Mouse (Mus musculus): ENCODE data around the gene Edn2. TPM values are rescaled to one million over a fixed set of nuclear protein-coding genes. Genes with fewer than 3 reads are reported as not detected.

Edn2 gene
- polyA plus RNA-seq, 1 experiment from 2014 or later: 0.46 TPM

GRCm38 (mm10) chr4:120141810-120142209 lies 19.2 kb upstream of the Edn2 start:
- 43% methylated on average over 1 of the region's 1 CpGs for WGBS
- H3K27ac ChIP-seq: 0 out of 2 replicates have a peak overlapping the region, but pooled peaks have one; percentile 22
- DNase-seq (ENCODE audit: low spot score): no peak
- no peaks in the 10 kb centered on the region for H3K36me3 ChIP-seq
- no peaks in the 10 kb centered on the region for H3K9me3 ChIP-seq
- no peak overlapping the region for H3K4me3 ChIP-seq
- H3K4me1 ChIP-seq: peaks cover 27% of the 10 kb centered on the region
- no peaks in the 10 kb centered on the region for H3K27me3 ChIP-seq (ENCODE audit: insufficient read depth, poor library complexity, severe bottlenecking)

- Histone ChIP-seq H3K27me3 (ENCODE audit: insufficient read depth, poor library complexity, severe bottlenecking) (peaks cover 5% of the 10 kb centered on the region), H3K9me3 (no peaks in the 10 kb centered on the region), H3K4me1 (peaks cover 29% of the 10 kb centered on the region), H3K36me3 (no peaks in the 10 kb centered on the region), H3K4me3 (no peak overlapping the region), H3K27ac (no peak overlapping the region)
- no peak for DNase-seq (ENCODE audit: low spot score)
- WGBS: 79% methylated on average over 9 of the region's 9 CpGs
These were observed 18.1 kb upstream of the Edn2 start for GRCm38 (mm10) chr4:120142905-120143304.

- Histone ChIP-seq H3K4me1 (peaks cover 43% of the 10 kb centered on the region), H3K9me3 (no peaks in the 10 kb centered on the region), H3K27me3 (ENCODE audit: insufficient read depth, poor library complexity, severe bottlenecking) (peaks cover 18% of the 10 kb centered on the region), H3K36me3 (no peaks in the 10 kb centered on the region), H3K27ac (no peak overlapping the region; the same call in 1 of the 2 replicates), H3K4me3 (no peak overlapping the region)
- no peak for DNase-seq (ENCODE audit: low spot score)
- WGBS: 73% methylated on average over 5 of the region's 5 CpGs
These were observed 16.7 kb upstream of the Edn2 start for GRCm38 (mm10) chr4:120144343-120144742.

- WGBS: 62% methylated on average over 8 of the region's 8 CpGs
- Histone ChIP-seq H3K4me1 (peaks cover 52% of the 10 kb centered on the region), H3K27me3 (ENCODE audit: insufficient read depth, poor library complexity, severe bottlenecking) (peaks cover 26% of the 10 kb centered on the region), H3K9me3 (no peaks in the 10 kb centered on the region), H3K36me3 (no peaks in the 10 kb centered on the region), H3K4me3 (no peak overlapping the region), H3K27ac (no peak overlapping the region)
- no peak for DNase-seq (ENCODE audit: low spot score)
These were observed 15.1 kb upstream of the Edn2 start for GRCm38 (mm10) chr4:120145931-120146330.

GRCm38 (mm10) chr4:120148291-120149141 lies 12.5 kb upstream of the Edn2 start:
- Histone ChIP-seq H3K4me3 (peak overlapping the region; percentile 46), H3K36me3 (no peaks in the 10 kb centered on the region), H3K4me1 (peaks cover 39% of the 10 kb centered on the region), H3K27me3 (ENCODE audit: insufficient read depth, poor library complexity, severe bottlenecking) (peaks cover 26% of the 10 kb centered on the region), H3K27ac (peak overlapping the region; percentile 85), H3K9me3 (no peaks in the 10 kb centered on the region)
- 4% methylated on average over 45 of the region's 45 CpGs for WGBS
- peak; percentile 96 for DNase-seq (ENCODE audit: low spot score)

- H3K4me1 ChIP-seq: peaks cover 39% of the 10 kb centered on the region
- H3K9me3 ChIP-seq: no peaks in the 10 kb centered on the region
- H3K4me3 ChIP-seq: peak overlapping the region; percentile 46; the same call in 1 of the 2 replicates
- H3K27ac ChIP-seq: peak overlapping the region; percentile 85
- 26% methylated on average over 3 of the region's 3 CpGs for WGBS
- DNase-seq (ENCODE audit: low spot score): no peak
- peaks cover 26% of the 10 kb centered on the region for H3K27me3 ChIP-seq (ENCODE audit: insufficient read depth, poor library complexity, severe bottlenecking)
- H3K36me3 ChIP-seq: no peaks in the 10 kb centered on the region
These were observed 11.9 kb upstream of the Edn2 start for GRCm38 (mm10) chr4:120149142-120149524.

- H3K36me3 ChIP-seq: no peaks in the 10 kb centered on the region
- WGBS: 37% methylated on average over 6 of the region's 6 CpGs
- no peak overlapping the region for H3K4me3 ChIP-seq
- H3K9me3 ChIP-seq: no peaks in the 10 kb centered on the region
- no peak for DNase-seq (ENCODE audit: low spot score)
- peak overlapping the region; percentile 85 for H3K27ac ChIP-seq
- peaks cover 32% of the 10 kb centered on the region for H3K4me1 ChIP-seq
- peaks cover 26% of the 10 kb centered on the region for H3K27me3 ChIP-seq (ENCODE audit: insufficient read depth, poor library complexity, severe bottlenecking)
These were observed 10.6 kb upstream of the Edn2 start for GRCm38 (mm10) chr4:120150345-120150920.

GRCm38 (mm10) chr4:120151906-120152305 lies 9.1 kb upstream of the Edn2 start:
- Histone ChIP-seq H3K27ac (no peak overlapping the region), H3K4me3 (no peak overlapping the region), H3K36me3 (no peaks in the 10 kb centered on the region), H3K27me3 (ENCODE audit: insufficient read depth, poor library complexity, severe bottlenecking) (peaks cover 26% of the 10 kb centered on the region), H3K4me1 (peaks cover 25% of the 10 kb centered on the region), H3K9me3 (no peaks in the 10 kb centered on the region)
- no peak for DNase-seq (ENCODE audit: low spot score)
- 81% methylated on average over 6 of the region's 6 CpGs for WGBS

GRCm38 (mm10) chr4:120152648-120153047 lies 8.4 kb upstream of the Edn2 start:
- Histone ChIP-seq H3K27me3 (ENCODE audit: insufficient read depth, poor library complexity, severe bottlenecking) (peaks cover 23% of the 10 kb centered on the region), H3K4me3 (no peak overlapping the region), H3K36me3 (no peaks in the 10 kb centered on the region), H3K9me3 (no peaks in the 10 kb centered on the region), H3K27ac (no peak overlapping the region), H3K4me1 (peaks cover 25% of the 10 kb centered on the region)
- WGBS: 66% methylated on average over 4 of the region's 4 CpGs
- no peak for DNase-seq (ENCODE audit: low spot score)

- H3K27ac ChIP-seq: no peak overlapping the region
- H3K36me3 ChIP-seq: no peaks in the 10 kb centered on the region
These were observed 7.3 kb upstream of the Edn2 start for GRCm38 (mm10) chr4:120153736-120154135.

GRCm38 (mm10) chr4:120158714-120159310 lies 2.2 kb upstream of the Edn2 start:
- Histone ChIP-seq H3K9me3 (no peaks in the 10 kb centered on the region), H3K27me3 (ENCODE audit: insufficient read depth, poor library complexity, severe bottlenecking) (peaks cover 36% of the 10 kb centered on the region), H3K4me3 (no peak overlapping the region), H3K27ac (peak overlapping the region; percentile 74), H3K4me1 (peaks cover 36% of the 10 kb centered on the region), H3K36me3 (no peaks in the 10 kb centered on the region)
- 24% methylated on average over 5 of the region's 5 CpGs for WGBS
- no peak for DNase-seq (ENCODE audit: low spot score)

More at GRCm38 (mm10) chr4:120153736-120154135, 7.3 kb upstream of the Edn2 start:
- DNase-seq (ENCODE audit: low spot score): no peak
- H3K27me3 ChIP-seq (ENCODE audit: insufficient read depth, poor library complexity, severe bottlenecking): peaks cover 13% of the 10 kb centered on the region; the same call in 1 of the 2 replicates
- 67% methylated on average over 3 of the region's 3 CpGs for WGBS
- H3K9me3 ChIP-seq: no peaks in the 10 kb centered on the region
- H3K4me1 ChIP-seq: peaks cover 24% of the 10 kb centered on the region
- no peak overlapping the region for H3K4me3 ChIP-seq

GRCm38 (mm10) chr4:120162586-120162985 lies 1.6 kb downstream of the Edn2 start:
- Histone ChIP-seq H3K9me3 (no peaks in the 10 kb centered on the region), H3K4me3 (no peak overlapping the region), H3K27ac (no peak overlapping the region), H3K27me3 (ENCODE audit: insufficient read depth, poor library complexity, severe bottlenecking) (peaks cover 55% of the 10 kb centered on the region), H3K4me1 (peaks cover 36% of the 10 kb centered on the region), H3K36me3 (no peaks in the 10 kb centered on the region)
- WGBS: 82% methylated on average over 8 of the region's 8 CpGs
- no peak for DNase-seq (ENCODE audit: low spot score)

- Histone ChIP-seq H3K27me3 (ENCODE audit: insufficient read depth, poor library complexity, severe bottlenecking) (peaks cover 55% of the 10 kb centered on the region), H3K4me3 (no peak overlapping the region), H3K36me3 (no peaks in the 10 kb centered on the region), H3K27ac (no peak overlapping the region), H3K9me3 (no peaks in the 10 kb centered on the region), H3K4me1 (peaks cover 32% of the 10 kb centered on the region)
- DNase-seq (ENCODE audit: low spot score): no peak
- 49% methylated on average over 11 of the region's 11 CpGs for WGBS
These were observed 2.2 kb downstream of the Edn2 start for GRCm38 (mm10) chr4:120163242-120163641.
